20 mouse cellular contexts compared by ENCODE assay signal in genomic region chr3:116076739-116077138, GRCm38 (mm10).
"Had no signal": no experiment of that assay in that cellular context is flagged by ENCODE, and none has a peak within 500 bp of the region (broad histone marks: within the 10 kb centered on the region; RNA-seq: fewer than 3 reads in every experiment).

No protein-coding gene starts in this region.

- H3K4me3 ChIP-seq: megakaryocyte, embryonic 14.5 days; midbrain, embryonic 13.5 days; midbrain, embryonic 15.5 days; neural tube, embryonic 13.5 days; neural tube, embryonic 15.5 days had no signal

- DNase-seq: lung, adult 18-20 months; lung, embryonic 14.5 days; lung, postnatal 10 days; lung, postnatal 36 days; retina, postnatal 1 day; right cerebral cortex, adult 18-20 months; right cerebral cortex, postnatal 25 days; right cerebral cortex, postnatal 4 days; spleen, adult 18-20 months; thymus, adult 18-20 months; thymus, postnatal 14 days; thymus, postnatal 4 days had no signal

- H3K4me2 ChIP-seq: lung, embryonic 14.5 days; midbrain, embryonic 11.5 days; midbrain, embryonic 13.5 days; midbrain, embryonic 15.5 days; neural tube, embryonic 13.5 days; neural tube, embryonic 15.5 days had no signal

- H3K36me3 ChIP-seq: midbrain, embryonic 13.5 days; midbrain, embryonic 15.5 days; neural tube, embryonic 13.5 days; neural tube, embryonic 15.5 days had no signal

- H3K9ac ChIP-seq: liver, embryonic 14.5 days; lung, embryonic 14.5 days; midbrain, embryonic 13.5 days; midbrain, embryonic 15.5 days; neural tube, embryonic 13.5 days; neural tube, embryonic 15.5 days had no signal

- H3K27ac ChIP-seq: liver, embryonic 14.5 days; macrophage; midbrain, embryonic 13.5 days; midbrain, embryonic 15.5 days; neural tube, embryonic 13.5 days; neural tube, embryonic 15.5 days had no signal

- H3K9me3 ChIP-seq: megakaryocyte, embryonic 14.5 days; midbrain, embryonic 13.5 days; midbrain, embryonic 15.5 days; neural tube, embryonic 13.5 days; neural tube, embryonic 15.5 days had no signal

- H3K4me1 ChIP-seq: megakaryocyte, embryonic 14.5 days; midbrain, embryonic 13.5 days; midbrain, embryonic 15.5 days; neural tube, embryonic 15.5 days had no signal

- H3K27me3 ChIP-seq: midbrain, embryonic 13.5 days; midbrain, embryonic 15.5 days; neural tube, embryonic 13.5 days; neural tube, embryonic 15.5 days had no signal

- ATAC-seq: midbrain, embryonic 13.5 days; midbrain, embryonic 15.5 days had no signal
